Comparison of ENCODE assay signal across 19 mouse cellular contexts in genomic region chr3:53039746-53040145, GRCm38 (mm10). TPM values are rescaled to one million over a fixed set of nuclear protein-coding genes. Genes with fewer than 3 reads are reported as not detected.
"Had no signal": no experiment of that assay in that cellular context is flagged by ENCODE, and none has a peak within 500 bp of the region (broad histone marks: within the 10 kb centered on the region; RNA-seq: fewer than 3 reads in every experiment).

No protein-coding gene starts in this region.

- H3K4me3 ChIP-seq: limb, embryonic 12.5 days; liver, embryonic 13.5 days; lung, embryonic 15.5 days; midbrain, embryonic 12.5 days; neural tube, embryonic 13.5 days had no signal

- H3K4me2 ChIP-seq: liver, embryonic 13.5 days; midbrain, embryonic 12.5 days; neural tube, embryonic 13.5 days had no signal

- DNase-seq: kidney, postnatal 36 days; layer of hippocampus, adult 9-11 months; layer of hippocampus, postnatal 36 days; liver; liver, embryonic 13.5 days; liver, postnatal 0 days; lung, postnatal 14 days; retina, postnatal 1 day; right cerebral cortex, postnatal 4 days; spleen, adult 18-20 months; thymus, adult 18-20 months; thymus, postnatal 14 days had no signal

- H3K9ac ChIP-seq: limb, embryonic 12.5 days; liver, embryonic 13.5 days; liver, postnatal 0 days; lung, embryonic 15.5 days; neural tube, embryonic 13.5 days had no signal

- H3K27ac ChIP-seq: kidney, postnatal 0 days; liver, embryonic 13.5 days; lung, embryonic 15.5 days; midbrain, embryonic 12.5 days; neural tube, embryonic 13.5 days had no signal

- H3K36me3 ChIP-seq: limb, embryonic 12.5 days; liver, embryonic 13.5 days; lung, embryonic 15.5 days; midbrain, embryonic 12.5 days; neural tube, embryonic 13.5 days had no signal

- ATAC-seq: liver, postnatal 0 days; midbrain, embryonic 16.5 days had no signal

- H3K9me3 ChIP-seq: limb, embryonic 12.5 days; liver, embryonic 13.5 days; lung, embryonic 15.5 days; midbrain, embryonic 12.5 days; neural tube, embryonic 13.5 days had no signal

- H3K27me3 ChIP-seq: lung, embryonic 15.5 days had no signal

RNA-seq across cellular contexts. Expression of gene Lhfp, which starts 1.6 kb away (rescaled TPM):
- total RNA-seq: megakaryocyte-erythroid progenitor cell, adult 5-6 weeks had no signal
